Mouse (Mus musculus) cerebellum, postnatal 4 days (tissue): ENCODE data around the gene Pold1.

Experiments used
- DNase-seq, 2 experiments: peaks; one replicate each; pipeline ENCODE4 v3.0.0; 2022; ENCODE audit warnings: low spot score in 2 of 2, mixed read lengths in 1 of 2

The Pold1 gene

DNA sequence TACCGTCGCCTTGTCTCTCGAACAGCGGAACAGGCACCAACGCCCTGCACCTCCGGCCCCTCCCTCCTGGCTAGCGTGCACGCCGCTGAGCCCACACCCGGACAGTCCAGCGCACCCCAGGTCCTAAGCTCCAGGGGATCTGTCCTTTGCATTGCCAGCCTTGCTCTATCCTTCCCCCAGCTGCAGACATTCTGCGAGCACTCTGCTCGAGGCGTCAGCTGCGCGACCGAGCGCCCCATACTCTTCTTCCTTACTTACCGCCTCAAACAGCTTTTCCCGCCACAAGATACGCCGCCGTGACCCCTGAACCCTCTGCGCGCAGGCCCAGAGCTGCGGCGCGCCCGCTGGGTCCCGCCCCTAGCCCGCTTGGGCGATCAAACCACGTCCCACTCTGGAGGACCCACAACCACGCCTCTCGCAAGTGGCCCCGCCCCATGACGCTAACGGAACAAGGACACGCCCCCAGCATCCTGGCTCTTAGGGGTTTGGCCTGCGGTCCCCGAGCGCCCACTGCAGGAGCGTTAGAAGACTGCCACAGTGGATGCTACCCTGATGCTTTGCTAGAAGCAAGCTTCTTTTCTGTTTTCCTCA, at the start of gene Pold1:
TSS of gene Pold1 (minus strand) at position 353 of the 591 bp plus-strand sequence.
- DNase-seq = peak; percentile 94 to 98

DNA sequence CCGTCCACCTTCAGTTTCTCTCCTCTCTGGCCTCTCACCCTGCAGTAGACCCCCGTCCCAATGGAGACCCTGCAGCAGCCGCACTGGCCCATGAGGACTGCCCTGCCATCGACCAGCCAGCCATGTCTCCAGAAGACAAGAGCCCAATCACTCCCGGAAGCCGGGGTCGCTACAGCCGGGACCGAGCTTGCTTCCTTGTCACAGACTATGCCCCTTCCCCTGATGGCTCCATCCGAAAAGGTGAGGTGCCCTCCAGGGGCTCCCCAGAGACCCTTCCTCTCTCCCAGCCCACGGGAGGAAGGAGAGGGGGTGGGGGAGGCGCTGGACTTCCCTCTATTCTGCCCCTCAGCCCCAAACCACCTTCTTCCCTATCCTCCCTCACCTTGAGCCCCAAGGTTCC, 49.7 kb upstream of the Pold1 start:
- DNase-seq = no peak

DNA sequence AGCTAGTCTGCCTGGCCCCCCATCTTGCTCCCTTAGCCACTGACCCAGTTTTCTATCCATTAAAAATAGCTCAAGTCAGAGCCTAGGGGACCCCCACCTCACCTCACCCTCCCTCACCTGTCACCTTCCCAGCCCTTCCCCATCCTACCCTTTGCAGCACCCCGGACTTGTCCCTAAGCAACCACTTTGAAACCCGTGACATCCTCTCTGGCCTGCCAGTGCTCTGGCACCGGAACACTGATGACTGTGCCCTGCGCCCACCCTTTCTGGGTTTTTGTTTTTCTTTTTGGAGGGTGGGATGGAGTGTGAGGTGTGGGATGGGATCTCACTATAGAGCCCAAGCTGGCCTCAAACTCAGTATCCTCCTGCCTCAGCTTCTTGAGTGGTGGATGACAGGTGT, 49.0 kb upstream of the Pold1 start:
- DNase-seq = no peak

DNA sequence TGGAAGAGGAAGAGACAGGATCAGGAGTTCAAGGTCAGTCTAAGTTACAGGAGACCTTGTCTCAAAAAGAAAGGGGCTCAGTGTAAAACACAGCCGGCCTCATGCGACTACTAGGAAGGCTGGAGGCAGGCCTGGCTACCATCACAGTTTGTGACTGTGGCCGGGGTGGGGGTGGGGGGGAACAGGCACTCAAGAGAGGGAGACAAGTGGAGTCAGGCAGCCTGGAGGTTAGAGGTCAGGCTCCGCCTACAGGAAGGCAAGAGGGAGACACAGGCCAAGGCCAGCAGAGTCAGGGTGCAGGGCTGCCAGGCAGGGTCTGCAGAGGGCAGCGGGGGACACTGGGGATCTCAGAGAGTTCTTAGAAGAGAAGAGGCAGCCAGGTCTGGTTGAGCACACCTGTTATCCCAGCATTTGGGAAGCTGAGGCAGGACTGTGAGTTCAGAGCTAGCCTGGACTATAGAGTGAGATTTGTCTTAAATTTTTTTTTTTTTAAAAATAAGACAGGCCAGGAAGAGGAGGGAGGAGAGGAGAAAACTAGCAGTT, 48.4 kb upstream of the Pold1 start:
- DNase-seq = no peak

DNA sequence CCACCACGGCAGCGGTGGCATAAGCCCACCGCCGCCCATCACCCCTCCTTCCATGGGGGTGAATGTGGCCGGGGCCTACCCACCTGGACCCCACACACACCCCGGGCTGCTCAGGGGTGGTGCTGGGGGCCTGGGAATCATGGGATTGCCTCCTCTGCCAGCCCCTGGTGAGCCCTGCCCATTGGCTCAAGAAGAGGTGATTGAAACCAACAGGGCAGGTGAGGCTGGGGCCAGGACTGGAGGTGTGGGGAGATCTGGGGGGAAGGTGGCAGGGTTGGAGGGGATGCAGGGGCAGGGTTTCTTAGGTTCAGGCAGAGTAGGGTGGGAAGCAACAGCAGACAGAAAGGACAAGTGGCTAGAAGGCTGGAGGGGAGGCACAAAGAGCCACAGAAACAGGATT, 47.4 kb upstream of the Pold1 start:
- no peak for DNase-seq

DNA sequence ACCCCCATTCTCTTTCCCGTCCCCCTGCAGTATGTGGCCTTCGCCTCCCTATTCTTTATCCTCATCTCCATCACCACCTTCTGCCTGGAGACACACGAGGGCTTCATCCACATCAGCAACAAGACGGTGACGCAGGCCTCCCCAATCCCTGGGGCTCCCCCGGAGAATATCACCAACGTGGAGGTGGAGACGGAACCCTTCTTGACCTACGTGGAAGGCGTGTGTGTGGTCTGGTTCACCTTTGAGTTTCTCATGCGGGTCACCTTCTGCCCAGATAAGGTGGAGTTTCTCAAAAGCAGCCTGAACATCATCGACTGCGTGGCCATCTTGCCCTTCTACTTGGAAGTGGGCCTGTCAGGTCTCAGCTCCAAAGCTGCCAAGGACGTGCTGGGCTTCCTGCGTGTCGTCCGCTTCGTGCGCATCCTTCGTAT, 46.5 kb upstream of the Pold1 start:
- DNase-seq = no peak

DNA sequence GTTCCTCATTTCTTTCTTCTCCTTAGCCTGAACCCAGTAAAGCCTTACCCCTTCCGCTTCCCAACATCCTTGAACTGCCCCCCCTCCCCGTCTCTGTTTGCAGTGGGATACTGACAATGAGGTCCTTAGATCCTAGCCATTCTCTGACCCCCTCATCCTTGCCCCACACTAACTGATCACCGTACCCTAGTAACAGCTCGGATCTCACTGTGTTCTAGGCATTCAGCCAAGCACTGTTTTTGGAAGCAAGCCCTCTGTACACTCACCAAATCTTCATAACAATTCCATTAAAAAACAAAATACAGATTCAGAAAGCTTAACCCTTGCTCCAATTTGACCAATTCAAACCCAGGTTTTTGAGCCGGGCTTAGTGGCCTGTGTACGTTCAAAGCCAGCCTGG, 45.6 kb upstream of the Pold1 start:
- peak in 1 of 2 experiments; percentile 70 for DNase-seq

DNA sequence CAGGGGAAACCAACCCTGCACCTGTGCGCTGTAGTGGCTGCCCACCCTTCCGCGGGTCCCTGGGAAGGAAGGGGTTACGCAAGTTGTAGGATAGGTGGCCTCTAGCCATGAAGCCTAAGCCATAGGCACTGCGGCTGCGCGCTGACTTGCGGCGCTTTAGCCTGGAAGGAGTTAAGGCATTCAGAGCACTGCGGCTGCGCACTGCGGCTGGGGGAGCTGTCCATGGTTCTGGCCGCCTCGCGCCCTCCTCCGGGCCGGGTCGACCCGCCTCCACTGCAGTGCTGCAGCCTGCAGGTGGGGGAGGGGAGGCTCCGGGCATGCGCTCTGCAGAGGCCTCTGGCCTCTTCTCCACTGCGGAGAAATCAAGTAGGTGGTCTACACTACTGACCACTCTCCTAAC, 45.1 kb upstream of the Pold1 start:
- peak; percentile 94 to 97 for DNase-seq

DNA sequence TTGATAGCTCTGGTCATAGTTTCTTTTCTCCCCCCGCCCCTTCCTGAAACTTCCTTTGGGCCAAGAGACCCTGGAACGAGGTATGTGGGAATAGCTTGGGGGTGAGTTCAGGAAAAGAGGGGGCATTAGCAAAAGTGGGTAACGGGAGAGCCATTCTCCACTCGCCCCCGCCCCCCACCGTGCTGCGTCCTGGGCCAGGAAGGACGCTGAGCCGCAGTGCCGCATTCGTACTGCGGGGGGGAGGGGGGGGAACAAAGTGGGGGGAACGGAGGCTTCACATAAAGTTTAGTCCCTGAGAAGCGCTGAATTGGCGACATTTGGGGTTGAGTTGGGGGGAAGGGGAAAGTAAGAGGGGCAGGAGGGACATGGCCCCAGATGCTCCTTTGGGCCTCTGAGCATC, 44.4 kb upstream of the Pold1 start:
- DNase-seq = no peak

DNA sequence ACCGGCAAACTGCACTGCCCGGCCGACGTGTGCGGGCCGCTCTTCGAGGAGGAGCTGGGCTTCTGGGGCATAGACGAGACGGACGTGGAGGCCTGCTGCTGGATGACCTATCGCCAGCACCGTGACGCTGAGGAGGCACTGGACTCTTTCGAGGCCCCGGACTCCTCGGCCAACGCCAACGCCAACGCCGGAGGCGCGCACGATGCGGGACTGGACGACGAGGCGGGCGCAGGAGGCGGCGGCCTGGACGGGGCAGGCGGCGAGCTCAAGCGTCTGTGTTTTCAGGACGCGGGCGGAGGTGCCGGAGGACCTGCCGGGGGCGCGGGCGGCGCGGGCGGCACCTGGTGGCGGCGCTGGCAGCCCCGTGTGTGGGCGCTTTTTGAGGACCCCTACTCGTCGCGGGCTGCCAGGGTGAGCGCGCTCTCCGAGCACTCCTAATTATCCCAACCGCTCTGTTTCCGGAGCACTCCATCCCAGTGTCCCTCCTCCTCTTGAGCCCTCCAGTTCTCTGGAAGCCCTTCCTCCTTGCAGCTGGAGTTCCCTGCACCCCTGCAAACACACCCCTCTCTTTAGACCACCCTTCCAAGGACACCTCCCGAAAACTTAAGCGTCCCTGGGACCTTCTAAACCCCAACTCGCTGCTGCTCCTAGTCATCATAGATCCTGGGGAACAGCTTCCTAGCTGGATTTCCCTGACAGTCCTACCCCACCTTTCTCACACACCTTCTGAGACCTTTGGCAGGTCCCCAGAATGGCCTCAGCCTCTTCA, 42.9 kb upstream of the Pold1 start:
- DNase-seq = no peak

DNA sequence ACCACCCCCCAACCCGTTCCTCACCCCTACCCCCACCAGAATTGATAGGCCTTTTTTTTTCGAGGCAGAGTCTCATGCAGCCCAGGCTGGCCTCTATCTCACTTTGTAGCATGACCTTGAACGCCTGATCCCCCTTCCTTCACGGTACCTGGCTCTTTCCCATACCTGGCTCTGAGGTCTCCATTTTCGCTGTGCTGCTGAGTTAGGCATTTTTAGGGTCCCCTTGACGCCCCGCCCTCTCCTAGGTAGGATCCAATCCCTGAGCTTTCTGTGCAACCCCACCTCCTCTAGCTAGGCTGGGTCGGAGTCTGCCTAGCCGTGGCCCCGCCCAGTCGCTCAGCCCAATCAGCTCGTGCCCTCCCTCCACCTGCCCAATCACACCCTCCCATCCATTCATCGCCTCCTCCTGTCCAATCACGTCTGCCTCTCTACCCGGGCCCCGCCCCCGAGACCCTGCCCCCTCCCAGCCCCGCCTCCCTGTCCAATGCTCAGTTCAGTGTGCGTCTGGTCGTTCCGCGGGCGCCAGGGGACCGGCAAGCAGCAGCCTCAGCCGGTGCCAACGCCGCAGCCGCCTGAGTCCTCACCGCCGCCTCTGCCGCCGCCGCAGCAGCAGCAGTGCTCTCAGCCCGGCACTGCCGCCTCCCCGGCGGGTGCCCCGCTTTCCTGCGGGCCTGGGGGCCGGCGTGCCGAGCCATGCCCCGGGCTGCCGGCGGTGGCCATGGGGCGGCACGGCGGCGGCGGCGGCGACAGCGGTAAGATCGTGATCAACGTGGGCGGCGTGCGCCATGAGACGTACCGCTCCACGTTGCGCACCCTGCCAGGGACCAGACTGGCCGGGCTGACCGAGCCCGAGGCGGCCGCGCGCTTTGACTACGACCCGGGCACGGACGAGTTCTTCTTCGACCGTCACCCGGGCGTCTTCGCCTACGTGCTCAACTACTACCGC, 42.0 kb upstream of the Pold1 start, which contains the start of gene Kcnc3:
TSS of gene Kcnc3 (plus strand) at position 263 of the 946 bp plus-strand sequence.
- peak; percentile 87 to 91 for DNase-seq

DNA sequence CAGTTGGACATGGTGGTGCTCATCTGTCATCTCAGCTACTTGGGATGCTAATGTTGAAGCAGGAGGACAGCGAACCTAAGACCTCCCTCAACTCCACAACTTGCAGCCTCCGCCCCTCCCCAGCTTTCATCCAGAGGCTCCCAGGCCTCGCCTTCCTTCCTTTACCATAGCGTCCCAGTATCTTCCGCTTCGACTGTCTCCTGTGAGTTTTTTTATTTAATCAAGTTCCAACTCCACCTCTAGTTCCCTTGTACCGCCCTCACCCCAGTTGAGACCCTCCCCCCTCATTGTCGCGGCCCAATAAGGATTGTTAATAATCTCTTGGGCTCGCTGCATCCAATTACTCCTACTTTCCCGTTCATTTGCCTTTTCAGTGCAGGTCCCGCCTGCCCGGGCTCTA, 41.3 kb upstream of the Pold1 start:
- no peak for DNase-seq

DNA sequence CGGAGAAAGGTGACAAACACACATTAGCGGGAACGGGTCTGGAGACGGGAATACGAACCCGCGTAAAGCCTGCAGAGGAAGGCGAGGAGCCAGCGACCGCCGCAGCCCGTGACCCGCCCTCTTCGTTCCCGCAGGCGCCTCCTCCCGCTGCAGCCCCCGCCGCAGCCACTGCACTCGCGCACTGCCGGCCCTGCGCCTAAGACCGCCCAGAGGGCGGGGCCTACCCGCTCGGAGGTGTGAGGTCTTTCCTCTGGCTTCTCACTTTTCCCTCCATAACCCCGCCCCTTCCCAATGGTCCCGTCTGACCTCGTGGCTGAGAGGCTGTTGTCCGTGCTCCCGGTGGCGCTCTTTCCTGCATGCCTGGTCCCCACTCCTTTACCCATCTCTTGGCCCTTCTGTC, 40.5 kb upstream of the Pold1 start:
- peak in 1 of 2 experiments; percentile 76 for DNase-seq

DNA sequence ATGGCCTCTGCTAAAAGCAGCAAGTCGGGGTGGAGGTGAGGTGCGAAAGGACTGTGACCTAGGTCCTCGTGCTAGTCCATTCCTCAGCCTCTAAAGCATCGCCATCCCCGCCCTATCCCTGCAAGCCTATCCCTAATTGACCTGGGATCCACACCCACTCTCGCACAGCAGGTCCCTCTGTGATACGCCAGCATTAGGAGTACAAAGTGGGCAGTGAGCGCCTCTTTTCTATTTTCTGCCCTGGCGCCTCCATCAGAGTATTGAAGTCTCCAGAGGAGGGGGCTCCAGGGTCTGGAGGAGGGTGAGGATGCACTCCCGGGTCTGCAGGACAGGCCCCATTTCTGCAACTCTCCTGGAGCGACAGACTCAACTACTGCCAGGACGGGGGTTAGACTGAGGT, 39.7 kb upstream of the Pold1 start:
- no peak for DNase-seq

DNA sequence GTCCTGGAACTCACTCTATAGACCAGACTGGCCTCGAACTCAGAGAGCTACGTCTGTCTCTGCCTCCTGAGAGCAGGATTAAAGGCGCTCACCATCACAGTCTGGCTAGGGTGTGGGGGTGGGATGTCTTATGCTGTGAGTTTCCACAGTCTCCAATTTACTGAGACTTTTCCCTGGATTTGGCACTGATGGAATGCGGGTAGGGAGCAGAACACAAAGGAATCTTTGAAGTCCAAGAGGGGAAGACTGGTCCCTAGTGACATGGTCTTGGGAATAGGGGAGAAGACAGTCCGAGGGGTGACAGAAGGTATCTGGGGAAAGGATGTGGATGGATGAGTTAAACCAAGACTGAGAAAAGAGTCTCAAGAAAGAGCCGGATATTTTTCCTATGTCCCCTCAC, 39.0 kb upstream of the Pold1 start:
- DNase-seq = no peak

DNA sequence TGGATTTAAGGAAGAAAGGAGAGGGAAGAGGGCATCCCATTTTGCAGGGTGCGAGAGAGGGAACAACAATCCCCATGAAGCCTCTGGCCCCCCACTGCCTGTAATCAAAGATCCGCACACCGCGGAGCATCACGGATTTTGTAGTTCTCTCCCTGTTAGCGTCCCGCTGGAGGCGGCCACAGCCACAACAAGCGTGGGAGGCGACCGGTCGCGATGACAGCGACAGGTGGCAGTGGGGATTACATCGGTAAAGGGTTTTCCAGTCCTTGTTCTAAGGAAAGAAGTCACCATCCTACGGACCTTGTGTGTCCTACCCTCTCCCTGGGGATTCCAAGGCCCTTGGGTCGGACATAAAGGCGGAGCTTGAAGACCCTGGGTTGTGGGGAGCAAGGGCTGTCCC, 38.3 kb upstream of the Pold1 start:
- DNase-seq = peak; percentile 64 to 72

DNA sequence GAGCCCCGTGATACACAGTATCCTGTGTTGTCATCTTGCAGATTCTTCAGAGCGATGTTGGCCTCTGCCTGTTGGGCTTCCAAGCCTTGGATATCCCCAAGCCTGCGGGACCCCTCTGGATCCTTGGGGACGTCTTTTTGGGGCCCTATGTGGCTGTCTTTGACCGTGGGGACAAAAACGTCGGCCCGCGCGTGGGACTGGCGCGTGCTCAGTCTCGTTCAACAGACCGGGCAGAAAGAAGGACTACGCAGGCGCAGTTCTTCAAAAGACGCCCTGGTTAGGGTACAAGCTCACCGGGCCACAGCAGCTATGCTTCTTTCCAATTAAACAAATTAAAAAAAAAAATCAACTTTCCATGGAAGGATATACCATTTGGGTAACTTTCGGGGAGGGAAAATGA, 37.9 kb upstream of the Pold1 start:
- no peak for DNase-seq

DNA sequence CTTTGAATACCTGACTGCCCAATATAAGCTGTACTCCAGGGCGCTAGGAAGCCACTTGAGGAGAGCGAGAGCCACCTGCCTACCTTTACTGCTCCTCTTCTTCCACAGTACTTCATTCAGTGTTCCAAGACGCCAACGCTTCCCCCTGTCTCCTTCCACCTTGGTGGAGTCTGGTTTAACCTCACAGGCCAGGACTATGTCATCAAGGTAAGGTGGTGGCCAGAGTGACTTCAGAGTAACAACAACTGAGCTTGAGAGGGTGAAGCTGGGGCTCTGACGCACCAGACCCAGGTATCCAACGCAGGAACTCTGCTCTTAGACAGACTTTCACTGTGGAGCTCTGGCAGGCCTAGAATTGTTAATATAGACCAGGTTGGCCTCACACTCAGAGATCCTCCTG, 37.0 kb upstream of the Pold1 start:
- DNase-seq = no peak

DNA sequence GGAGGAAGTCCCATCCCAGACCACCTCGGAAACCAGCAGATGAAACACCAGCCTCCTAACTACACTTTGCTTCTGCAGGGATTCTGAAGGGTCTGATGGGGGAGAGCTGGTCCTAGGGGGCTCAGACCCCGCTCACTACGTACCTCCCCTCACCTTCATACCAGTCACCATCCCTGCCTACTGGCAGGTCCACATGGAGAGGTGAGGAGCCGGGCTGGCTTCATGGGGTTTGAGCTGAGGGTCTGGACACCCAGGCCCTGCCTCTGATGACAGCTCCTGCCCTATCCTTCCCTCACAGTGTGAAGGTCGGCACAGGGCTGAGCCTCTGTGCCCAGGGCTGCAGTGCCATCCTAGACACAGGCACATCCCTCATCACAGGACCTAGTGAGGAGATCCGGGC, 36.3 kb upstream of the Pold1 start:
- no peak for DNase-seq

DNA sequence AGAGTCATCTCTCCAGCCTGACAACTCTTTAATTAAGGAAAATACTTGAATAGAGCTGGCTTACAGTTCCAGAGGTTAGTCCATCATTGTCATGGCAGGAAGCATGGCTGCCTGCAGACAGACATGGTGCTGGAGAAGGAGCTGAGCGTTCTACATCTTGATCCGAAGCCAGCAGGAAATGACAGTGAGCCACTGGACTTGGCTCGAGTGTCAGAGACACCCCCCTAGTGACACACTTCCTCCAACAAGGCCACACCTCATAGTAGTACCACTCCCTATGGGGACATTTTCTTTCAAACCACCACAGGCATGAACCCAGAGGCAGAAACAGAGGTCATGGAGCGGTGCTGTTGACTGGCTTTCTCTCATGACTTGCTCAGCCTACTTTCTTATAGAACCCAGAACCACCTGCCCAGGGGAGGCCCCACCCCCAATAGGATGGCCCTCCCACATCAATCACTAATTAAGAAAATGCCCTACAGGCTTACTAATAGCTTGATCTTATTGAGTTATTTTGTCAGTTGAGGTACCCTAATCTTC, 35.7 kb upstream of the Pold1 start:
- DNase-seq = no peak

DNA sequence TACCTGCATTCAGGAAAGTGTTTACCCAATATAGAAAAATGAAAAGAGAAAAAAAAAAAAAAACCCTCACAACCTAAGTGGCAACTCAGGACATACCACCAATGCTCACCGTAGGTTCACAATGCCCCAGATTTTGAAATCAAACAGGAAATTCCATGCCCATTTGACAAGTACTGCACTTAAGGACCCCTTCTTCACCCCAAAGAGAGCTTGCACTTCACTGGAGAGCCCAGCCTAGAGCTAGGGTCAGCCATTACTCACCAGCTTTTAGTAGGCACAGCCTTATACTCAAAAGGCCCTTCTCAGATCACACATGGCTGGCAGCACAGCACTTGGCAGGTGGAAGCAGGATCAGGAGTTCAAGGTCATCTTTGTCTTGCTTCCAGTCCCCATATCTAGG, 34.5 kb upstream of the Pold1 start:
- DNase-seq = no peak

DNA sequence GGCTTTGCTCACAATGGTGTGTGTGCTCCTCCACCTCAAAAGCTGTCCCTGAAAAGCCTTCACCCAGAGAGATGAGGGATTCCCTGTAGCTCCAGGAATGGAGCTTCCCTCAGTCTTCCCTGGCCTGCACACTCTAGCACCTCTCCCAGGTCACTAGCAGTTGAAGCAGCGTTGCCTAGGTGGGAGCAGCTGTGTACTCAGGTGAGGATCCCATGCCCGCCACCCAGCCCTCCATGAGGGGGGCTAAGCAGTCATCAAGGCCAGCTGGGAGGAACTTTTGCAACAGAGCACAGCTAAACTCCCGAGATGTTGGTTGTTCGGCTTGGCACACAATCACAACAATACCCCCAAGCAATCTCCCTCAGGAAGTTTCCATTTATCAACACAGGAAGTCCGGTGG, 34.1 kb upstream of the Pold1 start:
- no peak for DNase-seq
